Mouse (Mus musculus): ENCODE measurements at regions not wholly inside any gene's neighbourhood (a gene's known extent, or its start where the extent isn't known, plus 50 kb on each side); places are given as distances from the start of the nearest gene placed in this dataset.

GRCm38 (mm10) chr8:11107435-11107834 lies 99.2 kb upstream of the Irs2 start:
- Histone ChIP-seq H3K36me3 (no peaks in the 10 kb centered on the region), H3K4me3 (no peak overlapping the region), H3K27me3 (ENCODE audit: low read depth, poor library complexity, severe bottlenecking) (no peaks in the 10 kb centered on the region), H3K27ac (replicated peaks) (no peak overlapping the region), H3K9me3 (replicated peaks) (no peaks in the 10 kb centered on the region), H3K4me1 (peaks cover 13% of the 10 kb centered on the region)
- DNase-seq (ENCODE audit: low spot score) = no peak
- 97% methylated on average over 1 of the region's 1 CpGs for WGBS

GRCm38 (mm10) chr8:11107021-11107420 lies 98.8 kb upstream of the Irs2 start:
- Histone ChIP-seq H3K27me3 (ENCODE audit: low read depth, poor library complexity, severe bottlenecking) (no peaks in the 10 kb centered on the region), H3K4me1 (peaks cover 13% of the 10 kb centered on the region), H3K36me3 (no peaks in the 10 kb centered on the region), H3K27ac (replicated peaks) (no peak overlapping the region), H3K4me3 (no peak overlapping the region), H3K9me3 (replicated peaks) (no peaks in the 10 kb centered on the region)
- DNase-seq (ENCODE audit: low spot score) = no peak
- WGBS = 89% methylated on average over 5 of the region's 5 CpGs

- DNase-seq (ENCODE audit: low spot score) = no peak
- no peaks in the 10 kb centered on the region for H3K9me3 ChIP-seq (replicated peaks)
- peaks cover 13% of the 10 kb centered on the region for H3K4me1 ChIP-seq
- WGBS = 57% methylated on average over 10 of the region's 10 CpGs
- H3K36me3 ChIP-seq = no peaks in the 10 kb centered on the region
- no peaks in the 10 kb centered on the region for H3K27me3 ChIP-seq (ENCODE audit: low read depth, poor library complexity, severe bottlenecking)
- H3K4me3 ChIP-seq = no peak overlapping the region
- no peak overlapping the region; the same call in 1 of the 2 replicates for H3K27ac ChIP-seq (replicated peaks)
Observed at GRCm38 (mm10) chr8:11103745-11104607, 95.7 kb upstream of the Irs2 start.

GRCm38 (mm10) chr8:11100310-11100709 lies 92.1 kb upstream of the Irs2 start:
- no peaks in the 10 kb centered on the region for H3K27me3 ChIP-seq (ENCODE audit: low read depth, poor library complexity, severe bottlenecking)
- peaks cover 15% of the 10 kb centered on the region for H3K4me1 ChIP-seq
- no peak overlapping the region for H3K4me3 ChIP-seq
- H3K27ac ChIP-seq (replicated peaks) = no peak overlapping the region
- no peak for DNase-seq (ENCODE audit: low spot score)
- WGBS = 90% methylated on average over 3 of the region's 3 CpGs
- H3K9me3 ChIP-seq (replicated peaks) = no peaks in the 10 kb centered on the region
- no peaks in the 10 kb centered on the region for H3K36me3 ChIP-seq

GRCm38 (mm10) chr8:11099591-11099855 lies 91.3 kb upstream of the Irs2 start:
- Histone ChIP-seq H3K36me3 (no peaks in the 10 kb centered on the region), H3K4me3 (no peak overlapping the region), H3K27me3 (ENCODE audit: low read depth, poor library complexity, severe bottlenecking) (no peaks in the 10 kb centered on the region), H3K27ac (replicated peaks) (no peak overlapping the region; the same call in 1 of the 2 replicates), H3K9me3 (replicated peaks) (no peaks in the 10 kb centered on the region), H3K4me1 (peaks cover 12% of the 10 kb centered on the region)
- DNase-seq (ENCODE audit: low spot score) = no peak
- WGBS = 80% methylated on average over 3 of the region's 3 CpGs

- Histone ChIP-seq H3K9me3 (replicated peaks) (no peaks in the 10 kb centered on the region), H3K27me3 (ENCODE audit: low read depth, poor library complexity, severe bottlenecking) (no peaks in the 10 kb centered on the region), H3K4me1 (peaks cover 9% of the 10 kb centered on the region), H3K27ac (replicated peaks) (no peak overlapping the region), H3K4me3 (no peak overlapping the region), H3K36me3 (no peaks in the 10 kb centered on the region)
- DNase-seq (ENCODE audit: low spot score) = no peak
- 91% methylated on average over 11 of the region's 11 CpGs for WGBS
Observed at GRCm38 (mm10) chr8:11098790-11099590, 90.7 kb upstream of the Irs2 start.

- H3K27ac ChIP-seq (replicated peaks) = no peak overlapping the region
- H3K4me3 ChIP-seq = no peak overlapping the region
- WGBS = 76% methylated on average over 10 of the region's 10 CpGs
- DNase-seq (ENCODE audit: low spot score) = no peak
- H3K4me1 ChIP-seq = 0 out of 2 replicates have a peak, but pooled peaks cover 5% of the 10 kb centered on the region
- no peaks in the 10 kb centered on the region for H3K36me3 ChIP-seq
- no peaks in the 10 kb centered on the region for H3K27me3 ChIP-seq (ENCODE audit: low read depth, poor library complexity, severe bottlenecking)
- no peaks in the 10 kb centered on the region for H3K9me3 ChIP-seq (replicated peaks)
Observed at GRCm38 (mm10) chr8:11098228-11098778, 90.0 kb upstream of the Irs2 start.

- no peak overlapping the region for H3K27ac ChIP-seq (replicated peaks)
- no peaks in the 10 kb centered on the region for H3K9me3 ChIP-seq (replicated peaks)
- H3K36me3 ChIP-seq = no peaks in the 10 kb centered on the region
- DNase-seq (ENCODE audit: low spot score) = no peak
- H3K4me1 ChIP-seq = 0 out of 2 replicates have a peak, but pooled peaks cover 5% of the 10 kb centered on the region
- H3K4me3 ChIP-seq = no peak overlapping the region
- no peaks in the 10 kb centered on the region for H3K27me3 ChIP-seq (ENCODE audit: low read depth, poor library complexity, severe bottlenecking)
- 72% methylated on average over 3 of the region's 3 CpGs for WGBS
Observed at GRCm38 (mm10) chr8:11097813-11098212, 89.6 kb upstream of the Irs2 start.

GRCm38 (mm10) chr8:11094516-11094915 lies 86.3 kb upstream of the Irs2 start:
- H3K27ac ChIP-seq (replicated peaks) = no peak overlapping the region
- WGBS = 86% methylated on average over 8 of the region's 8 CpGs
- DNase-seq (ENCODE audit: low spot score) = no peak

GRCm38 (mm10) chr8:11092348-11092747 lies 84.1 kb upstream of the Irs2 start:
- Histone ChIP-seq H3K4me3 (no peak overlapping the region), H3K36me3 (no peaks in the 10 kb centered on the region), H3K9me3 (replicated peaks) (no peaks in the 10 kb centered on the region), H3K4me1 (peaks cover 7% of the 10 kb centered on the region; the same call in 1 of the 2 replicates), H3K27me3 (ENCODE audit: low read depth, poor library complexity, severe bottlenecking) (0 out of 2 replicates have a peak, but pooled peaks cover 3% of the 10 kb centered on the region), H3K27ac (replicated peaks) (no peak overlapping the region)
- WGBS = 78% methylated on average over 4 of the region's 4 CpGs
- DNase-seq (ENCODE audit: low spot score) = no peak

More at GRCm38 (mm10) chr8:11094516-11094915, 86.3 kb upstream of the Irs2 start:
- Histone ChIP-seq H3K4me3 (no peak overlapping the region), H3K27me3 (ENCODE audit: low read depth, poor library complexity, severe bottlenecking) (0 out of 2 replicates have a peak, but pooled peaks cover under 1% of the 10 kb centered on the region), H3K36me3 (no peaks in the 10 kb centered on the region), H3K9me3 (replicated peaks) (no peaks in the 10 kb centered on the region), H3K4me1 (peaks cover 6% of the 10 kb centered on the region; the same call in 1 of the 2 replicates)

- DNase-seq (ENCODE audit: low spot score) = no peak
- Histone ChIP-seq H3K4me1 (peaks cover 7% of the 10 kb centered on the region; the same call in 1 of the 2 replicates), H3K9me3 (replicated peaks) (no peaks in the 10 kb centered on the region), H3K27me3 (ENCODE audit: low read depth, poor library complexity, severe bottlenecking) (0 out of 2 replicates have a peak, but pooled peaks cover 3% of the 10 kb centered on the region), H3K4me3 (no peak overlapping the region), H3K27ac (replicated peaks) (no peak overlapping the region), H3K36me3 (no peaks in the 10 kb centered on the region)
- 85% methylated on average over 3 of the region's 3 CpGs for WGBS
Observed at GRCm38 (mm10) chr8:11091675-11092345, 83.6 kb upstream of the Irs2 start.

GRCm38 (mm10) chr8:11088946-11089665 lies 80.8 kb upstream of the Irs2 start:
- H3K36me3 ChIP-seq = no peaks in the 10 kb centered on the region
- no peak overlapping the region for H3K4me3 ChIP-seq
- H3K9me3 ChIP-seq (replicated peaks) = no peaks in the 10 kb centered on the region
- H3K4me1 ChIP-seq = peaks cover 9% of the 10 kb centered on the region; the same call in 1 of the 2 replicates
- no peak overlapping the region; the same call in 1 of the 2 replicates for H3K27ac ChIP-seq (replicated peaks)
- DNase-seq (ENCODE audit: low spot score) = no peak
- H3K27me3 ChIP-seq (ENCODE audit: low read depth, poor library complexity, severe bottlenecking) = 0 out of 2 replicates have a peak, but pooled peaks cover 3% of the 10 kb centered on the region
- WGBS = 52% methylated on average over 12 of the region's 12 CpGs
